Mouse (Mus musculus) testis, adult 2 months (tissue): ENCODE data around the gene Dapk2.

ENCODE experiments used
- CTCF ChIP-seq: fragments of 200-500 bp; IDR thresholded peaks from 2 replicates; pipeline ENCODE4 v1.5.1; 2012; ENCODE audit warnings: low read depth, mild to moderate bottlenecking, inconsistent platforms, low read length, moderate library complexity; ENCODE audit not compliant: control insufficient read depth, insufficient read depth, insufficient replicate concordance
- POLR2A ChIP-seq: fragments of 200-500 bp; IDR thresholded peaks from 2 replicates; pipeline ENCODE4 v1.6.1; 2012; ENCODE audit warnings: low read depth, mild to moderate bottlenecking, inconsistent platforms, low read length, moderate library complexity; ENCODE audit not compliant: control insufficient read depth

DNA sequence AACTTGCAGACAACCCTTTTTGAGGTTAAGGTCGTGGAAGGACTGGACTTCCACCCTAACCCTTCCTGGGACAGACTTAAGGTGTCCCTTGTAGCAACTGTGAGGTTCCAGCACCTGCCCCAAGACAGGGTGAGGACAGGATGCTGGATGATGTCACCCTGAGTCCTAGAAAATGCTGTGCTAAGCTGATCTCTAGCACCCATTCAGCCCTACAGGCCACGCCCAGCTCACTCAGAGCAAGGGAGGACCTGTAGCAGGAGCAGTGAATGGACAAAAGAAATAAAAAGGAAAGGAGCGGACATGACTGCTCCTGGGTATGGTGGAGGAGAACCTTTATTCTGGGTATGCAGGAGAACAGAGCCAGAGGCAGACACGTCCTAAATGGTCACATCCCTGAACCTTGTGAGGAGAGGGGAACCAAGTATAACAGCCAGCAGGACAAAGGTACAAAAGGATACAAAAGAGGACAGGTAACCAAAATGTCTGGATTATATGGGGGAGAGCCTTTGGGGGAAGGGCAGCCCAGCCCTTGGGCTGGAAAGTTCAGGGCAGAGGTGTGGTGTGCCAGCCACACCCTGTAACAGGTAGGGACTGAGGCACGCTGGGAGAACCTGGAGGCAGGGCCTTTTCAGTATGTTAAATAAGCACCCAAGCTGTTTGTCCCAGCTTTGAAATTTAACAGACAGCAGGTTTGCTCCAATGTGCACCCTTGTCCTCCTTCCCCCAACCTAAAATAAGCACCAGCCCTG lies 67.9 kb downstream of the Dapk2 start:
- TF ChIP-seq POLR2A (no peak), CTCF (no peak)
